Mouse (Mus musculus): ENCODE measurements at regions not wholly inside any gene's neighbourhood (a gene's known extent, or its start where the extent isn't known, plus 50 kb on each side); places are given as distances from the start of the nearest gene placed in this dataset.
"Not testable (repeated sequence)": the region's sequence is repeated elsewhere in the genome, so short reads cannot be mapped to it uniquely, and the experiment has no call there.

DNA sequence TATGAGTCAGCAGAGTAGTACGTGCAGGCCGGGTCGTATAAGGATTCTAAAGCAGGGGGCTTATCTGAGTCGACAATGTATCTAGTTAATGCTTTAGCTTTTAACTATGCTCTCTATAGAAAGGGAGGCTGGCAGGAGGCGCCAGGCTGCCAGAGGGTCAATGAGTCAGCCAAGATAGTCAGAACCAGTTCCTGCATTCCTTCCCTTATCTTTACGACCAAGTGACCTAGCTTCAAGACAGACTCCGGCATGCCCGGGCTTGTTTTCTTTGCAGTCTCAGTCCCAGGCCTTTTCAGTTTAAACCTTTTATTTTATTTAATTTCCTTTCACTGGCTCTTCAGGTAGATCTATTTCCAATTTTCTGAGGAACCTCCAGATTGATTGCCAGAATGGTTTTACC, 374.0 kb upstream of the Nrxn1 start:
- Histone ChIP-seq H3K27me3 (ENCODE audit: control insufficient read depth, insufficient read depth, insufficient read length) (no peaks in the 10 kb centered on the region), H3K36me3 (ENCODE audit: control insufficient read depth, insufficient read depth) (no peaks in the 10 kb centered on the region), H3K79me2 (ENCODE audit: control insufficient read depth, insufficient read depth) (no peaks in the 10 kb centered on the region), H3K4me3 (ENCODE audit: insufficient read depth, poor library complexity, severe bottlenecking) (no peak overlapping the region), H3K79me3 (ENCODE audit: low read depth) (no peaks in the 10 kb centered on the region), H3ac (ENCODE audit: control insufficient read depth, insufficient read length, low read depth) (no peak overlapping the region)
- TF ChIP-seq MYOD1 (IDR thresholded peaks at IDR 0.05; ENCODE audit: control insufficient read depth, insufficient read length, low read depth) (no peak), CEBPB (IDR thresholded peaks at IDR 0.05; ENCODE audit: low read depth) (no peak), MAX (IDR thresholded peaks at IDR 0.05) (no peak), USF1 (IDR thresholded peaks at IDR 0.05; ENCODE audit: low read depth) (no peak), FOSL1 (IDR thresholded peaks at IDR 0.05; ENCODE audit: insufficient read depth, low read length, poor library complexity, severe bottlenecking) (no peak), CTCF (IDR thresholded peaks at IDR 0.05; ENCODE audit: control insufficient read depth, insufficient read depth, insufficient read length) (no peak), MYOG (IDR thresholded peaks at IDR 0.05; ENCODE audit: control insufficient read depth, extremely low read depth, insufficient read length) (no peak)

DNA sequence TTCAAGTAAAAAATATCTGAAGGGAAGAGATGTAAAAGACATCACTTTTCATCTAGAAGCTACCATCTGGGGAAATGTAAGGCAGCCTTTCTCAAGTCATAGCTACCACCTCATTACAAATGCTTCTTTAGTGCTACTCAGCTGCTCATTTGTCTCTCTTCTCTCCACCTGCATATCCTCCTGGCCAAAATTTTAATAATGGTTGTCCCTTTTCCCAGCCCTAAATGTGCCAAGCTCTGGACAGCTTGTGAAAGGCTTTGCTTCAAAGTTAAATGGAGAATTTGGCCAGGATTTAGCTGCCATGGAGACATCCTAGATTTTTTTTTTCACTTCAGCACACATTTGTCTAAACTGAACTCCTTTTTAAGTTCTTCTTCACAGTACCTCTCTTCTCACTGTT, 358.8 kb upstream of the Nrxn1 start:
- Histone ChIP-seq H3K27me3 (ENCODE audit: control insufficient read depth, insufficient read depth, insufficient read length) (no peaks in the 10 kb centered on the region), H3K36me3 (ENCODE audit: control insufficient read depth, insufficient read depth) (no peaks in the 10 kb centered on the region), H3K4me3 (ENCODE audit: insufficient read depth, poor library complexity, severe bottlenecking) (no peak overlapping the region), H3K79me2 (ENCODE audit: control insufficient read depth, insufficient read depth) (no peaks in the 10 kb centered on the region), H3K79me3 (ENCODE audit: low read depth) (no peaks in the 10 kb centered on the region), H3ac (ENCODE audit: control insufficient read depth, insufficient read length, low read depth) (no peak overlapping the region)
- TF ChIP-seq CEBPB (IDR thresholded peaks at IDR 0.05; ENCODE audit: low read depth): no peak
- no peak for TF ChIP-seq MYOD1 (IDR thresholded peaks at IDR 0.05; ENCODE audit: control insufficient read depth, insufficient read length, low read depth)
- TF ChIP-seq USF1 (IDR thresholded peaks at IDR 0.05; ENCODE audit: low read depth): no peak
- no peak for TF ChIP-seq MAX (IDR thresholded peaks at IDR 0.05)
- no peak for TF ChIP-seq MYOG (IDR thresholded peaks at IDR 0.05; ENCODE audit: control insufficient read depth, extremely low read depth, insufficient read length)
- TF ChIP-seq CTCF (IDR thresholded peaks at IDR 0.05; ENCODE audit: control insufficient read depth, insufficient read depth, insufficient read length): no peak
- no peak for TF ChIP-seq FOSL1 (IDR thresholded peaks at IDR 0.05; ENCODE audit: insufficient read depth, low read length, poor library complexity, severe bottlenecking)

DNA sequence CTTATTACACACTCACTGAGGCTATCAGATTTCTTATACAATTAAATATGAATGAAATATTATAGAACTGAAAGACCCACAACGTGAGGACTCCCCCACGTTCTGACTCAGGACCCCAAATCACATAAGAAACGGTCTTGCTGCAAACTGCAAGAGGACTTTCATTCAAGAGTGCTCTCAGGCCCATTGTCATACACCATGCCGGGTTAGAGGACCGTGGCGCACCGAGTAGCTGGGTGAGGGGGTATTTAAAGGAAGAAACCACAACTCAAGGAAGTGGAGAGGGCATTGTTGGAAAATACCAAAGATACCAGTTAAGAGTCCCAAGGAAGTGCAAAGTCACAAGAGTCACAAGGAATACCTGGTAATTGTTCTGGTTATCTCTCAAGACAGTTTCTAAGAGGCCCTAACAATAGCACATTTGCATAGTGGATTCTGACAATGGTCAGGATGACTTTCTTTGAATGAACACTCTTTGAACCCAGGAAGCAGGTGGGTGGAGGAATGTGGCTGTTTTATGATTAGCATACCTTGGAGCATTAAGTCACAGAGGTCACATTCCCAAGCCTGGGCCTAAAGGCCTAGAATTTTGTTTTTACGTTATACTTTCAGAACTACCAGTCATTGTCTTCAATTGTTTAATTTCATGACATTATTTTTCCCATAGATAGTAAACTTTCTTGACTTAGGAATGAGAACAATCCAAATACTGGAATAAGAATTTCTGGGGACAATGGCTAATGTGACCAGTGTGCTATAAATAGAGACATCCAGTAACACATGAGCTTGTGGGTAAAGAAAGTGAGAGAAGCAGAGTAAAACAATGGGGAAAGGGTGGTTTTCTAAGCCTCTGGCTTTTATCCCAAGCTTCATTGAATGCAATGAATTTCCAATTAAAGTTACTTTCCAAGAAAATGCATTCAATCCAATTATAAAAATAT, 339.2 kb upstream of the Nrxn1 start:
- not testable (repeated sequence) for H3ac ChIP-seq (ENCODE audit: control insufficient read depth, insufficient read length, low read depth); H3K79me3 ChIP-seq (ENCODE audit: low read depth); H3K4me3 ChIP-seq (ENCODE audit: insufficient read depth, poor library complexity, severe bottlenecking); H3K79me2 ChIP-seq (ENCODE audit: control insufficient read depth, insufficient read depth); H3K27me3 ChIP-seq (ENCODE audit: control insufficient read depth, insufficient read depth, insufficient read length); H3K36me3 ChIP-seq (ENCODE audit: control insufficient read depth, insufficient read depth)

DNA sequence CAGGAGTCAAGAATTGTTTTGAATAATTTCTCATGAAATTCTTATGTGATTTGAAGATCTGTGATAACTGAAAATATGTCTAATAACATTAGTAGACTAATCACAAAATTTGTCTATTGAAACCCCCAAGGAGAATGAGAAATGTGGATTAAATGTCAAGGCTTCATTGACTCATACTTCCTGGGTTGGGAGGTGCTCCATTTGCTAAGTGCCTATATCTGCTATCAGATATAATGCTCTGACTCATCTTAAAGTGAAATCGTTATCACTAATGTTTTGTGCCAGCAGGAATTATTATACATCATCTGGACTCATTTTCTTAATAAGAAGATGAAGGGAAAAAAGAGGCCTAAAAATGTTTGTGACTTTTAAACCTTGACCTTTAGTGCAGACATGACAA, 337.5 kb upstream of the Nrxn1 start:
- Histone ChIP-seq H3K36me3 (ENCODE audit: control insufficient read depth, insufficient read depth) (no peaks in the 10 kb centered on the region), H3ac (ENCODE audit: control insufficient read depth, insufficient read length, low read depth) (no peak overlapping the region), H3K27me3 (ENCODE audit: control insufficient read depth, insufficient read depth, insufficient read length) (no peaks in the 10 kb centered on the region), H3K4me3 (ENCODE audit: insufficient read depth, poor library complexity, severe bottlenecking) (no peak overlapping the region), H3K79me2 (ENCODE audit: control insufficient read depth, insufficient read depth) (no peaks in the 10 kb centered on the region), H3K79me3 (ENCODE audit: low read depth) (no peaks in the 10 kb centered on the region)
- TF ChIP-seq MAX (IDR thresholded peaks at IDR 0.05): no peak
- no peak for TF ChIP-seq USF1 (IDR thresholded peaks at IDR 0.05; ENCODE audit: low read depth)
- no peak for TF ChIP-seq MYOG (IDR thresholded peaks at IDR 0.05; ENCODE audit: control insufficient read depth, extremely low read depth, insufficient read length)
- no peak for TF ChIP-seq CEBPB (IDR thresholded peaks at IDR 0.05; ENCODE audit: low read depth)
- TF ChIP-seq CTCF (IDR thresholded peaks at IDR 0.05; ENCODE audit: control insufficient read depth, insufficient read depth, insufficient read length): no peak
- no peak for TF ChIP-seq FOSL1 (IDR thresholded peaks at IDR 0.05; ENCODE audit: insufficient read depth, low read length, poor library complexity, severe bottlenecking)
- TF ChIP-seq MYOD1 (IDR thresholded peaks at IDR 0.05; ENCODE audit: control insufficient read depth, insufficient read length, low read depth): no peak

DNA sequence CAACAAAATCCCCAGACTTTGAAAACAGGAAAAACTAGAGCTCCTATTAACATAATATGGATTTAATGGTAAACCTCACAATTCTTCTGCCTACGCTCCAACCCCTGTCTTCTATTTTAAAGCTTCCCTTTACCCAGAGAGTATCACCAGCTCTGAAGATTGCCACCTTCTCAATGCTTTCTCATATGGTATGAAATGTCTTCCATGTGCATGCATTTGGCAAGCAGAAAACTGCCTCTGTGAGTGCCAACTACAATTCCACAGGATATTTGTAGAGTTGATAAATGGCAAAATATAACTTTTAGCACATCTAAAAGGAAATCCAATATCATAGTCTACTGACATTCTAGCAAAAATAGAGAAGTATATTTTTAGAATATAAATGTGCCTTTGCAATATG, 332.2 kb upstream of the Nrxn1 start:
- no peak for TF ChIP-seq CTCF (IDR thresholded peaks at IDR 0.05; ENCODE audit: control insufficient read depth, insufficient read depth, insufficient read length)
- TF ChIP-seq MYOG (IDR thresholded peaks at IDR 0.05; ENCODE audit: control insufficient read depth, extremely low read depth, insufficient read length): no peak
- TF ChIP-seq FOSL1 (IDR thresholded peaks at IDR 0.05; ENCODE audit: insufficient read depth, low read length, poor library complexity, severe bottlenecking): no peak
- TF ChIP-seq MYOD1 (IDR thresholded peaks at IDR 0.05; ENCODE audit: control insufficient read depth, insufficient read length, low read depth): no peak
- TF ChIP-seq MAX (IDR thresholded peaks at IDR 0.05): no peak
- no peak for TF ChIP-seq USF1 (IDR thresholded peaks at IDR 0.05; ENCODE audit: low read depth)
- TF ChIP-seq CEBPB (IDR thresholded peaks at IDR 0.05; ENCODE audit: low read depth): no peak
- H3K36me3 ChIP-seq (ENCODE audit: control insufficient read depth, insufficient read depth): no peaks in the 10 kb centered on the region
- no peak overlapping the region for H3K4me3 ChIP-seq (ENCODE audit: insufficient read depth, poor library complexity, severe bottlenecking)
- no peaks in the 10 kb centered on the region for H3K79me2 ChIP-seq (ENCODE audit: control insufficient read depth, insufficient read depth)
- H3ac ChIP-seq (ENCODE audit: control insufficient read depth, insufficient read length, low read depth): no peak overlapping the region
- no peaks in the 10 kb centered on the region for H3K27me3 ChIP-seq (ENCODE audit: control insufficient read depth, insufficient read depth, insufficient read length)
- H3K79me3 ChIP-seq (ENCODE audit: low read depth): no peaks in the 10 kb centered on the region

DNA sequence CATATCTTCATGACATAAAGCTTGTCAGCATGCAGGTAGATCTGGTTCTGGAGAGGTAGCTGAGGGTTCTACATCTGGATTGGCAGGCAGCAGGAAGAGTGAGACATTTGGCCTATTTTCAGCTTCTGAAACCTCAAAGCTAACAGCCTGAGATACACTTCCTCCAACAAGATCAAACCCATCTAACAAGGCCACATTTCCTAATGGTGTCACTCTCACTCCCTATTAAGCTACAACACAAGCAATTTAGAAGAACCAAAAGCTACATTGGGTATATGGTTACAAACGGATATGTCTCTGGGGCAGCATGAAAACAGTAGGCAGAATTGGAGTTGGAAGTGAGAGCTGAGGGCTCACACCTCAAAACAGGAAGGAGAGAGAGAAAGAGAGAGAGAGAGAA, 325.7 kb upstream of the Nrxn1 start:
- TF ChIP-seq MYOD1 (IDR thresholded peaks at IDR 0.05; ENCODE audit: control insufficient read depth, insufficient read length, low read depth): no peak
- TF ChIP-seq USF1 (IDR thresholded peaks at IDR 0.05; ENCODE audit: low read depth): no peak
- TF ChIP-seq MYOG (IDR thresholded peaks at IDR 0.05; ENCODE audit: control insufficient read depth, extremely low read depth, insufficient read length): no peak
- no peak for TF ChIP-seq CEBPB (IDR thresholded peaks at IDR 0.05; ENCODE audit: low read depth)
- no peak for TF ChIP-seq MAX (IDR thresholded peaks at IDR 0.05)
- no peak for TF ChIP-seq CTCF (IDR thresholded peaks at IDR 0.05; ENCODE audit: control insufficient read depth, insufficient read depth, insufficient read length)
- TF ChIP-seq FOSL1 (IDR thresholded peaks at IDR 0.05; ENCODE audit: insufficient read depth, low read length, poor library complexity, severe bottlenecking): no peak
- Histone ChIP-seq H3K4me3 (ENCODE audit: insufficient read depth, poor library complexity, severe bottlenecking) (no peak overlapping the region), H3K27me3 (ENCODE audit: control insufficient read depth, insufficient read depth, insufficient read length) (no peaks in the 10 kb centered on the region), H3K79me2 (ENCODE audit: control insufficient read depth, insufficient read depth) (no peaks in the 10 kb centered on the region), H3ac (ENCODE audit: control insufficient read depth, insufficient read length, low read depth) (no peak overlapping the region), H3K36me3 (ENCODE audit: control insufficient read depth, insufficient read depth) (no peaks in the 10 kb centered on the region), H3K79me3 (ENCODE audit: low read depth) (no peaks in the 10 kb centered on the region)
